Mouse (Mus musculus): ENCODE data around the gene Fgfr2. TPM values are rescaled to one million over a fixed set of nuclear protein-coding genes. Genes with fewer than 3 reads are reported as not detected.

Fgfr2 gene
- polyA plus RNA-seq, 1 experiment from 2014 or later = 81.1 TPM

GRCm38 (mm10) chr7:132242617-132243141, 880.5 kb downstream of the Fgfr2 start:
- ATAC-seq (ENCODE audit: low FRiP score) = no peak
- WGBS = 58% methylated on average over 4 of the region's 4 CpGs
- Histone ChIP-seq H3K36me3 (peaks cover 44% of the 10 kb centered on the region), H3K4me2 (replicated peaks) (no peak overlapping the region), H3K27me3 (no peaks in the 10 kb centered on the region), H3K9me3 (replicated peaks) (no peaks in the 10 kb centered on the region), H3K9ac (no peak overlapping the region), H3K27ac (no peak overlapping the region), H3K4me3 (no peak overlapping the region), H3K4me1 (peaks cover 19% of the 10 kb centered on the region)

DNA sequence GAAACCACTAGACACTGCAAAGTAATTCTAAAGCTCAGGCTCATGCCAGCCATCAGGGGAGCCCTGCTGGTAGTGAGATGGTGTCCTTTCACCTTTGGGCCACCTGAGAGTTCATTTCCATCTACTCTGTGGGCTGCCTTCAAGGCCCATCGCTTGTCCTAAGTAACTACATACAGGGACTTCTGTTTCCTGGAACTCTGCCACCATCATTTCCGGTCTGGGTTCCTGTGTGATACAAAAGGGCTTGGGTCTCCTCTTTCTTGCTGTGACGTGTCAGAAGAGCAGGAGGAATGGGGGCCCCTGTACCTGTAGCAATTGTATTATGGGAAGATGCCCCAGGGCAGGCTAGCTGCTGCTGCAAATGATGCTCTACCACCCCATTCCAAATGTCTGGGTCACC, 884.2 kb downstream of the Fgfr2 start:
- 85% methylated on average over 3 of the region's 3 CpGs for WGBS
- peaks cover 59% of the 10 kb centered on the region for H3K36me3 ChIP-seq
- no peak overlapping the region for H3K4me3 ChIP-seq
- no peak for ATAC-seq (ENCODE audit: low FRiP score)
- no peaks in the 10 kb centered on the region for H3K27me3 ChIP-seq
- H3K9me3 ChIP-seq (replicated peaks) = no peaks in the 10 kb centered on the region
- no peak overlapping the region for H3K27ac ChIP-seq
- H3K4me1 ChIP-seq = peaks cover 9% of the 10 kb centered on the region; the same call in 1 of the 2 replicates
- no peak overlapping the region for H3K9ac ChIP-seq
- no peak overlapping the region for H3K4me2 ChIP-seq (replicated peaks)

DNA sequence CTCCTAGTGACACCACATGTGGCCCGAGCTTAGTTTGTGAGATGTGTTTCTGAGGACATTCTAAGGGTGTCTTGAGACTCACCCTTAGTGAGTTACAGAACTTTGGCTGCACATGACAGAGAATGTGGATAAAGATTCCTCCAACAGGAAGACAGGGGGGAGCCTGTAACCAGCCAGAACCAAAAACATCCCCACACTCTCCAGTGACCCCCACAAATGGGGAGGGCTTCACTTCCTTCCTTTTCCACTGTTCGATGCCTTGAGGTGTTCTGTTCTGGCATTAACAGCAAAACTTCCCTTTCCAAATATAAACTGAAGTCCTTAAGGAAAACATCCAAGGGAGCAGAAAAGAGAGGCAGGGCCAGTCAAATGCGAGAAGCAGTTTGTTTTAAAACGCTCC, 886.0 kb downstream of the Fgfr2 start:
- 82% methylated on average over 4 of the region's 4 CpGs for WGBS
- no peak overlapping the region for H3K27ac ChIP-seq
- no peak for ATAC-seq (ENCODE audit: low FRiP score)

GRCm38 (mm10) chr7:132236789-132237188, 886.4 kb downstream of the Fgfr2 start:
- 76% methylated on average over 8 of the region's 8 CpGs for WGBS
- Histone ChIP-seq H3K9me3 (replicated peaks) (no peaks in the 10 kb centered on the region), H3K27ac (no peak overlapping the region; the same call in 1 of the 2 replicates), H3K4me1 (peaks cover 10% of the 10 kb centered on the region; the same call in 1 of the 2 replicates), H3K36me3 (peaks cover 51% of the 10 kb centered on the region), H3K27me3 (no peaks in the 10 kb centered on the region), H3K9ac (no peak overlapping the region), H3K4me2 (replicated peaks) (no peak overlapping the region), H3K4me3 (no peak overlapping the region)
- no peak for ATAC-seq (ENCODE audit: low FRiP score)

More for the DNA sequence above, 886.0 kb downstream of the Fgfr2 start:
- H3K36me3 ChIP-seq = peaks cover 54% of the 10 kb centered on the region
- H3K4me1 ChIP-seq = peaks cover 10% of the 10 kb centered on the region; the same call in 1 of the 2 replicates
- no peak overlapping the region for H3K4me2 ChIP-seq (replicated peaks)
- no peak overlapping the region for H3K9ac ChIP-seq
- H3K27me3 ChIP-seq = no peaks in the 10 kb centered on the region
- H3K4me3 ChIP-seq = no peak overlapping the region
- H3K9me3 ChIP-seq (replicated peaks) = no peaks in the 10 kb centered on the region

DNA sequence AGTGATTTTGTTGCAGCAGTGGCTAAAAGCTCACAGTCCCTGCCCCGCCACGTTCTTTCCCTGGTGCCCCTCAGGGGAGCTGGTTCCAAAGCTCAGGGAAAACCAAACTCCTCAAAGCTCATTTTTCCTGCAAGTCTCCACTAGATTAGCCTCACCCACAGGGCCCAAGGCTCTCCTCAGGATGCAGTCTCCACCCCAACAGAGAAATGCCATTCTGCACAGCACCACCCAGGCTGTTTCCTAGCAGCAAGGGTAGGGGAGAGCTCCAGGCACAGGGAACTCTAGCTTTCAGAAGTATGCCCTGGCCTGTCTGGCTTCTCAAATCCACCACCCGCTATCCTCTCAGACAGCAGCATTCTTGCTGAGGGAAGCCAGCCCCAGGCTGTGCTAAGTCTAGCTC, 888.9 kb downstream of the Fgfr2 start:
- no peak overlapping the region for H3K4me3 ChIP-seq
- no peak overlapping the region for H3K9ac ChIP-seq
- H3K36me3 ChIP-seq = peaks cover 31% of the 10 kb centered on the region
- peaks cover 10% of the 10 kb centered on the region; the same call in 1 of the 2 replicates for H3K4me1 ChIP-seq
- H3K27ac ChIP-seq = no peak overlapping the region
- H3K27me3 ChIP-seq = no peaks in the 10 kb centered on the region
- no peak for ATAC-seq (ENCODE audit: low FRiP score)
- 50% methylated on average over 3 of the region's 3 CpGs for WGBS
- H3K9me3 ChIP-seq (replicated peaks) = no peaks in the 10 kb centered on the region
- H3K4me2 ChIP-seq (replicated peaks) = no peak overlapping the region

- Histone ChIP-seq H3K27me3 (no peaks in the 10 kb centered on the region), H3K36me3 (peaks cover 26% of the 10 kb centered on the region), H3K27ac (no peak overlapping the region), H3K9ac (no peak overlapping the region), H3K4me3 (no peak overlapping the region), H3K4me2 (replicated peaks) (no peak overlapping the region), H3K4me1 (peaks cover 10% of the 10 kb centered on the region; the same call in 1 of the 2 replicates), H3K9me3 (replicated peaks) (no peaks in the 10 kb centered on the region)
- no peak for ATAC-seq (ENCODE audit: low FRiP score)
- WGBS = 83% methylated on average over 4 of the region's 4 CpGs
These were observed 889.4 kb downstream of the Fgfr2 start for GRCm38 (mm10) chr7:132233732-132234131.

DNA sequence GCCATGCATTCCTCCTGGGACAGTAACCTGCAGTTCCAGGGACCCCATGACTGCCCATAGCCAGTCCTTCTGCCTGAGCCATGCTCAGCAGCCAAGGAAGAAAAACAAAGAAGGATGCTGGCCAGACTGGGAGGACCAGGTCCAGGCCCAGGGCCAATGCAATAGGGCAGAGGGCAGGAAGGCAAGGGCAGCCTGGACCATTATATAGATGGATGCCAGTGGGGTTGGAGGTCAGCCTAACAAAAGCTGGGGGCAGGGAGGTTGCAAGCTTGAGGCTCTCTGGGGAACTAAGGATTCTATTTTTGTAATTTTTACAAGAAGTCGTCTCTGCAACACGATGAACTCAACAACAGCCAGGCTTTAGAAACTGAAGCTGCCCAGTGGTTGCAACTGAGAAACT, 890.2 kb downstream of the Fgfr2 start:
- Histone ChIP-seq H3K36me3 (peaks cover 21% of the 10 kb centered on the region), H3K4me3 (no peak overlapping the region), H3K4me2 (replicated peaks) (no peak overlapping the region), H3K27ac (no peak overlapping the region), H3K27me3 (no peaks in the 10 kb centered on the region), H3K4me1 (peaks cover 10% of the 10 kb centered on the region; the same call in 1 of the 2 replicates), H3K9ac (no peak overlapping the region), H3K9me3 (replicated peaks) (no peaks in the 10 kb centered on the region)
- no peak for ATAC-seq (ENCODE audit: low FRiP score)
- WGBS = 12% methylated on average over 2 of the region's 2 CpGs

DNA sequence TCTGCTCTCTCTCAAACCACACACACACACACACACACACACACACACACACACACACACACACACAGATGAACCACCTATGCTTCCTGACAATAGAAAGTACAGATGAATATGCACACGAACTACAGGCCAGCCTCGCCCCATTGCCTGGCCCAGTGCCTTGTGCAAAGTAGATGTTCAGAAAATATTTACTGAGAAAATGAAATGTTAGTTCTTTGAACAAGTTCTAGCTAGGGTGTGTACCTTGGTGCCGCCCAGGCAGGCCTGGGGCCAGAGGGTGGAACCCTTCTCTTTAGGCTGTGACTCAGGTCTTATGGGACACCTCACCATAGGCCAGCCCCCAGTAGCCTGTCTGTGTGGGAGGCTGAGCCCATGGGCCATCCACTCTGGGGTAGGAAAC, 891.7 kb downstream of the Fgfr2 start:
- 89% methylated on average over 3 of the region's 3 CpGs for WGBS
- H3K9me3 ChIP-seq (replicated peaks) = no peaks in the 10 kb centered on the region
- no peak overlapping the region for H3K27ac ChIP-seq
- H3K9ac ChIP-seq = no peak overlapping the region
- H3K4me1 ChIP-seq = peaks cover 9% of the 10 kb centered on the region; the same call in 1 of the 2 replicates
- H3K27me3 ChIP-seq = no peaks in the 10 kb centered on the region
- H3K36me3 ChIP-seq = peaks cover 9% of the 10 kb centered on the region
- H3K4me2 ChIP-seq (replicated peaks) = no peak overlapping the region
- no peak for ATAC-seq (ENCODE audit: low FRiP score)
- no peak overlapping the region for H3K4me3 ChIP-seq

- WGBS = 78% methylated on average over 3 of the region's 3 CpGs
- H3K4me2 ChIP-seq (replicated peaks) = no peak overlapping the region
- no peak overlapping the region for H3K27ac ChIP-seq
- no peaks in the 10 kb centered on the region for H3K9me3 ChIP-seq (replicated peaks)
- H3K4me1 ChIP-seq = peaks cover 8% of the 10 kb centered on the region; the same call in 1 of the 2 replicates
- no peak overlapping the region for H3K4me3 ChIP-seq
- ATAC-seq (ENCODE audit: low FRiP score) = no peak
- H3K36me3 ChIP-seq = peaks cover 9% of the 10 kb centered on the region
- H3K9ac ChIP-seq = no peak overlapping the region
- no peaks in the 10 kb centered on the region for H3K27me3 ChIP-seq
These were observed 892.2 kb downstream of the Fgfr2 start for GRCm38 (mm10) chr7:132230961-132231360.

- Histone ChIP-seq H3K36me3 (no peaks in the 10 kb centered on the region), H3K27me3 (no peaks in the 10 kb centered on the region), H3K27ac (no peak overlapping the region), H3K9me3 (replicated peaks) (no peaks in the 10 kb centered on the region), H3K4me2 (replicated peaks) (no peak overlapping the region), H3K4me3 (no peak overlapping the region), H3K4me1 (0 out of 2 replicates have a peak, but pooled peaks cover 7% of the 10 kb centered on the region), H3K9ac (no peak overlapping the region)
- ATAC-seq (ENCODE audit: low FRiP score) = no peak
- 85% methylated on average over 8 of the region's 8 CpGs for WGBS
These were observed 896.0 kb downstream of the Fgfr2 start for GRCm38 (mm10) chr7:132227075-132227640.

DNA sequence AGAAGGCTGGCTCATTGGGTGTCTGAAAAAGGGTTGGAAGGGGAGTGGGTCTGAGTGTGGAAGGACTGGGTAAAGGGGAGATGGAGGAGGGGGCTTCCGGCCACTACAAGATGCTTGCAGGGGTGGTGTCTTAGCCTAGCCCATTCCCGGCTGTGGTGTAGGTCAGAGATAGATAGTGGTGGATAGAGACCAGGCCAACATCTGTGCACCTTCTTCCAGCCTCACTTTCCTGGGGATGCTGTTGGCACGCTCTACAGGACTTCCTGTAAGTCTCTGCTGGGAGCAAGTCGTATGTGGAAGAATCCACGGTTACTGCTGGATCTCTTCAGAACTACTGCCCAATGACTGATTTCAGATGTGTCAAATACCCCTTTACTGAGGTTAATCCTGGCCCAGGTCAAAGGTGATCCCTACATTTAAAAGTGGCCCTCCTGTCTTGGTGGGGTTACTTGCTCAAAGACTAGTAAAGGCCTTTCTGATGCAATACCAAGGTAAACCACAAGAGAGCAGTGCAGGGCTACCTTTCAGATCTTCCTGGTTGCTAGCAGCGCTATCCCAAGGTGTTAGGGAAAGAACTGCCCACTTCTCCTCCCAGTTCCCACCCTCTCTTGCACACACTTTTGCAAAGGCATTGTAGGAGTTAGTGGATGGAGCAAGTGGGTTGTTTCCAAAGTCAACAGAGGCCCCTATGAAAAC, 896.6 kb downstream of the Fgfr2 start:
- Histone ChIP-seq H3K9me3 (replicated peaks) (no peaks in the 10 kb centered on the region), H3K27ac (no peak overlapping the region), H3K4me3 (no peak overlapping the region), H3K36me3 (no peaks in the 10 kb centered on the region), H3K4me1 (0 out of 2 replicates have a peak, but pooled peaks cover 7% of the 10 kb centered on the region), H3K4me2 (replicated peaks) (no peak overlapping the region), H3K9ac (no peak overlapping the region), H3K27me3 (no peaks in the 10 kb centered on the region)
- WGBS = 67% methylated on average over 6 of the region's 6 CpGs
- ATAC-seq (ENCODE audit: low FRiP score) = peak; percentile 32; the same call in 1 of the 2 replicates

- 58% methylated on average over 10 of the region's 10 CpGs for WGBS
- Histone ChIP-seq H3K27me3 (no peaks in the 10 kb centered on the region), H3K9ac (no peak overlapping the region), H3K4me2 (replicated peaks) (no peak overlapping the region), H3K27ac (no peak overlapping the region), H3K36me3 (no peaks in the 10 kb centered on the region), H3K9me3 (replicated peaks) (no peaks in the 10 kb centered on the region), H3K4me1 (0 out of 2 replicates have a peak, but pooled peaks cover 7% of the 10 kb centered on the region), H3K4me3 (no peak overlapping the region)
- no peak for ATAC-seq (ENCODE audit: low FRiP score)
These were observed 899.6 kb downstream of the Fgfr2 start for GRCm38 (mm10) chr7:132223452-132224141.

Data from hindbrain, embryonic 12.5 days (tissue).